Mouse (Mus musculus) liver, postnatal 0 days (tissue): ENCODE data around the gene Gm20509. TPM values are rescaled to one million over a fixed set of nuclear protein-coding genes. Genes with fewer than 3 reads are reported as not detected.
"Not testable (repeated sequence)": the region's sequence is repeated elsewhere in the genome, so short reads cannot be mapped to it uniquely, and the experiment has no call there.

Experiments used
- ATAC-seq: fragments of 200-750 bp; cut with Nextera tagmentation; 2 replicates; pipeline ENCODE4 v1.8.0; 2017; ENCODE audit warnings: mild to moderate bottlenecking, moderate library complexity
- DNase-seq: peaks from one replicate; pipeline ENCODE4 v3.0.0-alpha.2; 2016
- H3K27ac ChIP-seq: fragments of 300-500 bp; sonication (generic); 2 replicates; pipeline ENCODE4 v1.5.1; 2014; ENCODE audit warnings: antibody characterized with exemption, moderate library complexity, mild to moderate bottlenecking, low read depth
- H3K27me3 ChIP-seq: fragments of 300-500 bp; sonication (generic); 2 replicates; pipeline ENCODE4 v1.6.1; 2014; ENCODE audit warnings: low read length, control low read depth, mixed read lengths; ENCODE audit not compliant: insufficient read depth
- H3K36me3 ChIP-seq: fragments of 300-500 bp; sonication (generic); replicated peaks from 2 replicates; pipeline ENCODE4 v1.6.1; 2014; ENCODE audit warnings: mild to moderate bottlenecking, control low read depth, low read length, moderate library complexity, mixed read lengths; ENCODE audit not compliant: insufficient read depth
- H3K4me1 ChIP-seq: fragments of 300-500 bp; sonication (generic); 2 replicates; pipeline ENCODE4 v1.6.1; 2014; ENCODE audit warnings: antibody characterized with exemption, mild to moderate bottlenecking, control low read depth; ENCODE audit not compliant: insufficient read depth
- H3K4me2 ChIP-seq: fragments of 300-500 bp; sonication (generic); 2 replicates; pipeline ENCODE4 v1.6.1; 2014; ENCODE audit warnings: low read depth, mild to moderate bottlenecking, low read length, moderate library complexity, mixed read lengths
- H3K4me3 ChIP-seq: fragments of 300-500 bp; sonication (generic); 2 replicates; pipeline ENCODE4 v1.5.1; 2014; ENCODE audit warnings: low read depth, low read length
- H3K9ac ChIP-seq: fragments of 300-500 bp; sonication (generic); replicated peaks from 2 replicates; pipeline ENCODE4 v1.6.1; 2014; ENCODE audit warnings: mild to moderate bottlenecking, moderate library complexity
- H3K9me3 ChIP-seq: fragments of 300-500 bp; sonication (generic); 2 replicates; pipeline ENCODE4 v1.6.1; 2016; ENCODE audit warnings: mild to moderate bottlenecking, control low read depth, low read length, mixed read lengths
- CTCF ChIP-seq: sonication (generic); IDR thresholded peaks from 2 replicates; pipeline ENCODE4 v1.5.1; 2016; ENCODE audit warnings: antibody characterized with exemption, low read depth
- EP300 ChIP-seq: IDR thresholded peaks from 2 replicates; pipeline ENCODE4 v1.6.1; 2016; ENCODE audit warnings: antibody characterized with exemption, low read depth, mild to moderate bottlenecking
- WGBS: fragments of 180-500 bp; shearing (Covaris S2); extraction: QIAGEN DNeasy Blood & Tissue Kit; methylation state at CpG from one replicate; pipeline ENCODE4 v1.1.7; 2014; ENCODE audit not compliant: insufficient replicate concordance; 5-methylcytosine and 5-hydroxymethylcytosine counted together
- polyA plus RNA-seq: library from polyadenylated mRNA; unstranded; fragments of >200 nt; fragmentation: Nextera tagmentation; extraction: Ambion mirVana; gene quantifications from 2 replicates; pipeline ENCODE4 v1.2.1, GENCODE M21; 2015

The Gm20509 gene
- polyA plus RNA-seq, 1 experiment from 2014 or later = not detected

DNA sequence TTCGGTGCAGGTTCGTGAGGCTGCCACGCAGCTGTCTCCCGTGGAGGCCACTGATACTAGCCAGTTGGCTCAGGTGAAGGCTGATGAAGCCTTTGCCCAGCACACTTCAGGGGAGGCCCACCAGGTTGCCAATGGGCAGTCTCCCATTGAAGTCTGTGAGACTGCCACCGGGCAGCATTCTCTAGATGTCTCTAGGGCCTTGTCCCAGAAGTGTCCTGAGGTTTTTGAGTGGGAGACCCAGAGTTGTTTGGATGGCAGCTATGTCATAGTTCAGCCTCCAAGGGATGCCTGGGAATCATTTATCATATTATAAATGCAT is 1.6 kb downstream of the Gm20509 start:
- no peaks in the 10 kb centered on the region for H3K9me3 ChIP-seq
- no peak overlapping the region for H3K27ac ChIP-seq
- 49% methylated on average over 5 of the region's 5 CpGs for WGBS
- peaks cover 13% of the 10 kb centered on the region for H3K27me3 ChIP-seq
- no peak overlapping the region; the same call in 1 of the 2 replicates for H3K9ac ChIP-seq
- ATAC-seq (no peak; the same call in 1 of the 2 replicates), DNase-seq (no peak)
- H3K4me1 ChIP-seq = peaks cover 11% of the 10 kb centered on the region
- TF ChIP-seq EP300 (no peak), CTCF (no peak)
- H3K4me2 ChIP-seq = peak overlapping the region; percentile 79
- H3K36me3 ChIP-seq = no peaks in the 10 kb centered on the region
- H3K4me3 ChIP-seq = peak overlapping the region; percentile 46

DNA sequence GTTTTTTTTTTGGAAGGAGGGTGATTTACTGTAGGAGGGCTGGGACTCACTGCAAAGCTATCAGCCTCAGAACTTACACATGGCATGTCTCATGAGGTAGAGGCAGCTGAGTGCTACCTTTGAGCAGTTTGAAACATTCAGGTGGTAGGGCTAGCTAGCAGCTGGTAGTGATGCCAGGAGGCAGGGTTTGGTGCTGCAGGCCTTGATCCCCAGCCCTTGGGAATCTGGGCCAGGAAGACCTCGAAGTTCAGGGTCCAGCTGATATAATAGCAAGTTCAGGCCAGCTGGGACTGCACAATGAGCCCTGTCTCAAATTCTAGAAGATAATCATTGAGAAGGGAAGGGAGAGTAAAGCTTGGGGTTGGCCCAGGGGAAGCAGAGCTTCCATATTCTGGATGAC is 2.9 kb downstream of the Gm20509 start:
- no peak overlapping the region for H3K4me3 ChIP-seq

DNA sequence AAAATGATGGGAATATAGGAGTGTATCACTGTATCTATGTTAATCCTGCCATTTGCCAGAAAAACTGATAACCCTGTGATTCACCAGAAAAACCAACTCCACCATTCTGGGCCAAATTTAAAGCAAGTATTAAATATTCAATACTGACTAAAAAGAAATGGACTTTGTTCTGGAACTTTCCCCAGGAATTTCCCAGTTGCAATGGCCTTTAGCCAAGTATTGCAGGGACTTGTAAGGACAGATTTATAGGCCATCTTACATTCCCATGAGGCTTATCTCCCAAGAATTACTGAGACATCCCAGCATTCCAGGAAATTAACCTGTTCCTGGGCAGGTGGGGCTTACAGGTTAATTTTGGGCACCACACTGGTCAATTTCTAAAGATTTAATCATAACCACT is 3.5 kb downstream of the Gm20509 start:
- TF ChIP-seq EP300 (no peak), CTCF (no peak)
- no peak overlapping the region for H3K4me2 ChIP-seq
- H3K4me1 ChIP-seq = peaks cover 11% of the 10 kb centered on the region
- H3K27me3 ChIP-seq = peaks cover 13% of the 10 kb centered on the region
- no peak for DNase-seq
- H3K9ac ChIP-seq = no peak overlapping the region
- ATAC-seq = no peak
- H3K4me3 ChIP-seq = no peak overlapping the region
- H3K27ac ChIP-seq = no peak overlapping the region
- no peaks in the 10 kb centered on the region for H3K9me3 ChIP-seq
- no peaks in the 10 kb centered on the region for H3K36me3 ChIP-seq

More for the DNA sequence above, 2.9 kb downstream of the Gm20509 start:
- peaks cover 11% of the 10 kb centered on the region for H3K4me1 ChIP-seq
- ATAC-seq = no peak
- H3K9me3 ChIP-seq = no peaks in the 10 kb centered on the region
- H3K9ac ChIP-seq = no peak overlapping the region
- no peak for TF ChIP-seq EP300
- H3K4me2 ChIP-seq = no peak overlapping the region
- 72% methylated on average over 1 of the region's 1 CpGs for WGBS
- H3K36me3 ChIP-seq = no peaks in the 10 kb centered on the region
- H3K27me3 ChIP-seq = peaks cover 13% of the 10 kb centered on the region
- no peak for DNase-seq
- H3K27ac ChIP-seq = no peak overlapping the region

DNA sequence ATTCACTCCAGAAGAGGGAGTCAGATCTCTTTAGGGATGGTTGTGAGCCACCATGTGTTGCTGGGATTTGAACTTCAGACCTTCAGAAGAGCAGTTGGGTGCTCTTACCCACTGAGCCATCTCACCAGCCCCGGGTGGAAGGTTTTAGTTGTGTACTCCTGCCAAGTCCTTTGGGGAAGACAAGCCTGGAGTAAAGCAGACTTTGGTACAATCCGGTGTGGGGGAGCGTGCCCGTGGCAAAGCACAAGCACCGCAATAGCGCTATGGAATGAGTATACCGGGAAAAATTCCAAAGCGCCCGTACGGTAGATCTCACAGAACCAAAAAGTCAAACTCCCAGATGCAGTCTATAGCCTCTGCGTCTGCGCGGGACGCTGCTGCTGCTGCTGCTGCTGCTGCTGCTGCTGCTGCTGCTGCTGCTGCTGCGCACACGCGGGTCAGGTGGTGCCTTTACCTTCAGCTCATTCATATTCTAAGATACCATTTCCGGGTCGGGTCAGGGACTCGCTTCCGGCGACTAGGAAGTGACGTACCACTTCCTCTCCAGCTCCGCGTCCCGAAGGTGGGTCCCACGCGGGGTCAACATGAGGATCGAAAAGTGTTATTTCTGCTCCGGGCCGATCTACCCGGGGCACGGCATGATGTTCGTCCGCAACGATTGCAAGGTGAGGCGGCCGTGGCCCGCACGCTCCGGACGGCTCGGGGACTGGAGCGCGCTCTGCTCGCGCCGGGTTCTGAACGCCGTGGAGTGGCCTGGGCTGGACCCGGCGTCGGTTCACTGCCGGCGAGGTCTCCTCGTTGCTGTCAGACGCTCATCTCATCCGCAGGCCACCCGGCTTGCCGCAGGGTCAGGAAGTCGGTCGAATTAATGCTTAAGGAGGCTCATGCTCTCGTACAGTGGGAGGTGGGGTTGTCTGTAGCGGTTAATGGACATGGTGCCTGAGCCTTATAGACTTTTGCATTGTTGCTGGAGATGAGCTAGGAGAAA is 10.9 kb downstream of the Gm20509 start, which contains the start of gene Rsl24d1:
Rsl24d1 (plus strand) TSS at position 508 of the 988 bp plus-strand sequence.
- Histone ChIP-seq H3K4me3 (peak within 1 kb of the TSS; percentile 82), H3K4me1 (peaks cover 4% of the 10 kb centered on the region; the same call in 1 of the 2 replicates), H3K27ac (peak within 1 kb of the TSS; percentile 85), H3K36me3 (peaks cover 15% of the 10 kb centered on the region), H3K9me3 (no peaks in the 10 kb centered on the region), H3K9ac (peak within 1 kb of the TSS; percentile 86), H3K4me2 (peak within 1 kb of the TSS; percentile 73), H3K27me3 (no peaks in the 10 kb centered on the region)
- no peak for TF ChIP-seq CTCF
- TF ChIP-seq EP300 = 0 out of 2 replicates have a peak, but pooled peaks have one; percentile 8
- under 1% methylated on average over 64 of the region's 64 CpGs for WGBS
- DNase-seq = peak; percentile 81
- peak; percentile 98 for ATAC-seq

DNA sequence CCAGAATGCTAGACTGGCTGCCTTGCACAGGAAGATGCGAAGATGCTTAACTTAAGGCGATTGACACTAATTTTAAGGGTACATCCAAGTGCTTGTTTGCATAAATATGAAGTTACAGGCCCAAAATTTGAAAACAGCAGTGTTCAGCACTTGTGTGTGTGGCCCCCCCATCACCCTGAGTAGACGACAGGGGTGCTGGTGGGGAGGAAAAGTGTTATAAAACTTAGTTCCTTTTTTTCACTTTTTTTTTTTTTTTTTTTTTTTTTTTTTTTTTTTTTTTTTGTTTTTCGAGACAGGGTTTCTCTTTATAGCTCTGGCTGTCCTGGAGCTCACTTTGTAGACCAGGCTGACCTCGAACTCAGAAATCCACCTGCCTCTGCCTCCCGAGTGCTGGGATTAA is 14.4 kb downstream of the Gm20509 start:
- not testable (repeated sequence) for H3K9ac ChIP-seq, H3K27me3 ChIP-seq, H3K4me2 ChIP-seq, DNase-seq, H3K4me3 ChIP-seq, H3K27ac ChIP-seq, ATAC-seq, H3K9me3 ChIP-seq, H3K4me1 ChIP-seq
- WGBS = 67% methylated on average over 6 of the region's 6 CpGs
- H3K36me3 ChIP-seq = peaks cover 33% of the 10 kb centered on the region

DNA sequence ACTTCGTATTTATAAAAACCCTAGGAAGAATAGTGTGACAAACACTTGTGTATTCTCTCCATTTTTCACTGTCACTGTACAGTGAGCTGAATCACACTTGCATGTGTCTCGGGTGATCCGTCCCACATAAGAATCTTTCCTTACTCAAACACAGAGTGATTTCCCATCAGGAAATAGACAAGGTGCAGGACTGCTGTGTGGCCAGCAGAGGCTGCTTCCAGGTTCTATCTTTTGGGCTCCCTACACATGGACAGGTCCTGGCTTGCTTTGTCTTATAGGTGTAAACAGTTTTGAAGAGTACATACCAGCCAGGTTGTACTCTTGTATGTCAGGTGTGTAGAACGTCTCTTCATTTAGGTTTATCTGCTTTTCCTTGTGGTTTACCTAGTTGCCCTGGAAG is 15.7 kb downstream of the Gm20509 start:
- H3K4me1 ChIP-seq = peaks cover 4% of the 10 kb centered on the region; the same call in 1 of the 2 replicates
- no peak overlapping the region for H3K27ac ChIP-seq
- H3K36me3 ChIP-seq = peaks cover 35% of the 10 kb centered on the region
- DNase-seq = no peak
- H3K9me3 ChIP-seq = no peaks in the 10 kb centered on the region
- no peak overlapping the region for H3K4me2 ChIP-seq
- H3K4me3 ChIP-seq = no peak overlapping the region
- H3K9ac ChIP-seq = no peak overlapping the region
- 79% methylated on average over 4 of the region's 4 CpGs for WGBS
- no peaks in the 10 kb centered on the region for H3K27me3 ChIP-seq
- TF ChIP-seq CTCF (peak; percentile 35), EP300 (no peak)
- no peak for ATAC-seq
